Mouse (Mus musculus) ES-Bruce4 (cell line): ENCODE results near the gene Galnt16. TPM values are rescaled to one million over a fixed set of nuclear protein-coding genes. Genes with fewer than 3 reads are reported as not detected.
A peak's percentile ranks its signal among the peaks of the same experiment; 100 is the strongest.

Experiments used
- H3K27ac ChIP-seq: 2 replicates; pipeline ENCODE4 v1.5.1; 2012; ENCODE audit warnings: low read length, inconsistent platforms; ENCODE audit not compliant: insufficient read depth
- H3K27me3 ChIP-seq: 2 replicates; pipeline ENCODE4 v1.6.1; 2012; ENCODE audit warnings: mild to moderate bottlenecking, low read length, inconsistent platforms; ENCODE audit not compliant: control insufficient read depth, poor library complexity, insufficient read depth, severe bottlenecking
- H3K36me3 ChIP-seq: 2 replicates; pipeline ENCODE4 v1.6.1; 2012; ENCODE audit warnings: inconsistent platforms, mild to moderate bottlenecking, low read length, moderate library complexity; ENCODE audit not compliant: control insufficient read depth, poor library complexity, insufficient read depth, severe bottlenecking
- H3K4me1 ChIP-seq: one replicate; pipeline ENCODE4 v1.8.1; 2011; ENCODE audit warnings: low read length; ENCODE audit not compliant: control insufficient read depth, insufficient read depth
- H3K4me3 ChIP-seq: 2 replicates; pipeline ENCODE4 v1.5.1; 2011; ENCODE audit warnings: low read depth, mild to moderate bottlenecking, low read length
- H3K9ac ChIP-seq: 2 replicates; pipeline ENCODE4 v1.6.1; 2012; ENCODE audit warnings: low read depth, mild to moderate bottlenecking, inconsistent platforms; ENCODE audit not compliant: poor library complexity, severe bottlenecking
- H3K9me3 ChIP-seq: replicated peaks from 2 replicates; pipeline ENCODE4 v1.6.1; 2012; ENCODE audit warnings: mild to moderate bottlenecking, low read length, inconsistent platforms; ENCODE audit not compliant: control insufficient read depth, poor library complexity, insufficient read depth, severe bottlenecking
- CTCF ChIP-seq: IDR thresholded peaks from one replicate; pipeline ENCODE4 v1.8.1; 2011; ENCODE audit warnings: low read depth, low read length
- EP300 ChIP-seq: IDR thresholded peaks from 2 replicates; pipeline ENCODE4 v1.6.1; 2011; ENCODE audit warnings: low read depth, low read length; ENCODE audit not compliant: insufficient read depth
- POLR2A ChIP-seq: IDR thresholded peaks from one replicate; pipeline ENCODE4 v1.8.1; 2011; ENCODE audit warnings: low read length; ENCODE audit not compliant: insufficient read depth
- polyA plus RNA-seq: library from polyadenylated mRNA; stranded (reverse); fragments of >200 nt; gene quantifications from 2 replicates; pipeline ENCODE4 v1.2.4, GENCODE M21; 2011; ENCODE audit warnings: low read depth; ENCODE audit not compliant: missing spikeins, insufficient read depth, insufficient read length

Gene Galnt16
- polyA plus RNA-seq, 1 experiment = 0.58 TPM

GRCm38 (mm10) chr12:80518393-80518756, 298 bp downstream of the Galnt16 start:
- Histone ChIP-seq H3K4me1 (peaks cover 2% of the 10 kb centered on the region), H3K36me3 (no peaks in the 10 kb centered on the region), H3K27ac (no peak overlapping the region), H3K9ac (peak overlapping the region; percentile 16), H3K27me3 (peaks cover 7% of the 10 kb centered on the region; the same call in 1 of the 2 replicates), H3K4me3 (peak overlapping the region; percentile 82), H3K9me3 (no peaks in the 10 kb centered on the region)
- TF ChIP-seq POLR2A (no peak), EP300 (no peak)

- Histone ChIP-seq H3K4me3 (peak overlapping the region; percentile 82), H3K9ac (peak overlapping the region; percentile 16), H3K36me3 (no peaks in the 10 kb centered on the region), H3K4me1 (peaks cover 2% of the 10 kb centered on the region), H3K27ac (no peak overlapping the region), H3K27me3 (peaks cover 7% of the 10 kb centered on the region; the same call in 1 of the 2 replicates), H3K9me3 (no peaks in the 10 kb centered on the region)
- TF ChIP-seq EP300 (no peak), CTCF (no peak), POLR2A (no peak)
Observed at GRCm38 (mm10) chr12:80518757-80519620, 912 bp downstream of the Galnt16 start.

GRCm38 (mm10) chr12:80519621-80520332, 1.7 kb downstream of the Galnt16 start:
- H3K9ac ChIP-seq = peak overlapping the region; percentile 16
- H3K4me3 ChIP-seq = peak overlapping the region; percentile 82
- H3K27me3 ChIP-seq = peaks cover 7% of the 10 kb centered on the region; the same call in 1 of the 2 replicates
- H3K9me3 ChIP-seq = no peaks in the 10 kb centered on the region
- H3K36me3 ChIP-seq = no peaks in the 10 kb centered on the region
- TF ChIP-seq CTCF (peak; percentile 69), POLR2A (no peak), EP300 (no peak)
- no peak overlapping the region for H3K27ac ChIP-seq
- peaks cover 2% of the 10 kb centered on the region for H3K4me1 ChIP-seq

GRCm38 (mm10) chr12:80522006-80522405, 3.9 kb downstream of the Galnt16 start:
- H3K4me3 ChIP-seq = no peak overlapping the region
- TF ChIP-seq EP300 (no peak), POLR2A (no peak), CTCF (no peak)
- H3K9me3 ChIP-seq = no peaks in the 10 kb centered on the region
- H3K4me1 ChIP-seq = peaks cover 2% of the 10 kb centered on the region
- no peak overlapping the region for H3K27ac ChIP-seq
- no peaks in the 10 kb centered on the region for H3K36me3 ChIP-seq
- H3K9ac ChIP-seq = no peak overlapping the region
- peaks cover 3% of the 10 kb centered on the region; the same call in 1 of the 2 replicates for H3K27me3 ChIP-seq

- no peaks in the 10 kb centered on the region for H3K9me3 ChIP-seq
- peaks cover 2% of the 10 kb centered on the region for H3K4me1 ChIP-seq
- no peaks in the 10 kb centered on the region for H3K36me3 ChIP-seq
- no peak for TF ChIP-seq EP300
- TF ChIP-seq CTCF = peak; percentile 54
- no peak overlapping the region for H3K9ac ChIP-seq
- no peak overlapping the region for H3K27ac ChIP-seq
- H3K27me3 ChIP-seq = no peaks in the 10 kb centered on the region
- no peak overlapping the region for H3K4me3 ChIP-seq
Observed at GRCm38 (mm10) chr12:80524276-80524921, 6.3 kb downstream of the Galnt16 start.
